Mouse (Mus musculus) heart, embryonic 15.5 days (tissue): ENCODE data around the gene Pfdn6. TPM values are rescaled to one million over a fixed set of nuclear protein-coding genes. Genes with fewer than 3 reads are reported as not detected.

Experiments used
- ATAC-seq: fragments of 200-750 bp; cut with Nextera tagmentation; replicated peaks from 2 replicates; pipeline ENCODE4 v1.8.0; 2017; ENCODE audit warnings: low read depth, moderate TSS enrichment; ENCODE audit not compliant: insufficient number of reproducible peaks, insufficient read depth, low FRiP score
- H3K27ac ChIP-seq: fragments of 300-500 bp; sonication (generic); 2 replicates; pipeline ENCODE4 v1.5.1; 2015; ENCODE audit warnings: mild to moderate bottlenecking, inconsistent platforms
- H3K27me3 ChIP-seq: fragments of 300-500 bp; sonication (generic); 2 replicates; pipeline ENCODE4 v1.6.1; 2015; ENCODE audit warnings: inconsistent platforms
- H3K36me3 ChIP-seq: fragments of 300-500 bp; sonication (generic); 2 replicates; pipeline ENCODE4 v1.6.1; 2015; ENCODE audit warnings: mild to moderate bottlenecking, inconsistent platforms
- H3K4me1 ChIP-seq: fragments of 300-500 bp; sonication (generic); replicated peaks from 2 replicates; pipeline ENCODE4 v1.6.1; 2015; ENCODE audit warnings: inconsistent platforms
- H3K4me2 ChIP-seq: fragments of 300-500 bp; sonication (generic); 2 replicates; pipeline ENCODE4 v1.6.1; 2015; ENCODE audit warnings: inconsistent platforms, mild to moderate bottlenecking, moderate library complexity
- H3K4me3 ChIP-seq: fragments of 300-500 bp; sonication (generic); 2 replicates; pipeline ENCODE4 v1.5.1; 2015; ENCODE audit warnings: mild to moderate bottlenecking, inconsistent platforms
- H3K9ac ChIP-seq: fragments of 300-500 bp; sonication (generic); 2 replicates; pipeline ENCODE4 v1.6.1; 2015; ENCODE audit warnings: mild to moderate bottlenecking, inconsistent platforms
- H3K9me3 ChIP-seq: fragments of 300-500 bp; sonication (generic); replicated peaks from 2 replicates; pipeline ENCODE4 v1.6.1; 2016; ENCODE audit warnings: inconsistent platforms
- WGBS: fragments of 180-500 bp; shearing (Covaris S2); methylation state at CpG from one replicate; pipeline ENCODE4 v1.1.7; 2015; ENCODE audit warnings: mixed read lengths; 5-methylcytosine and 5-hydroxymethylcytosine counted together
- polyA plus RNA-seq: library from polyadenylated mRNA; unstranded; fragments of >200 nt; fragmentation: Nextera tagmentation; extraction: Ambion mirVana; gene quantifications from 2 replicates; pipeline ENCODE4 v1.2.1, GENCODE M21; 2015

Gene Pfdn6
- polyA plus RNA-seq, 1 experiment from 2014 or later = 115 TPM

DNA sequence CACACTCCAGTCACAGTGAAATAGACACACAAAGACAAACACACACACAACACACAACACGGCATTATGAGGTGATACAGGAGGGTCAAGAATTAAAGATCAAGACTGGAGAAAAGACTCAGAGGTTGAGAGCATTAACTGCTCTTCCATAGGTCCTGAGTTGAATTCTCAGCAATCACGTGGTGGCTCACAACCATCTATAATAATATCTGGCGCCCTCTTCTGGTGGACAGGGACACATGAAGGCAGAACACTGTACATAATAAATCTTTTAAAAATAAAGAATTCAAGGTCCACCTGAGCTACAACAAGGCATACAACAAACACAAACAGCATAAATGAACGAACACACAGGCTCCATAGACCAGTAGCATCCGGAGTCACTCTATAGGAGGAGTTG is 28.8 kb upstream of the Pfdn6 start:
- Histone ChIP-seq H3K4me1 (no peaks in the 10 kb centered on the region), H3K4me3 (no peak overlapping the region), H3K27me3 (0 out of 2 replicates have a peak, but pooled peaks cover 2% of the 10 kb centered on the region), H3K9ac (no peak overlapping the region), H3K36me3 (peaks cover 13% of the 10 kb centered on the region; the same call in 1 of the 2 replicates), H3K4me2 (no peak overlapping the region), H3K9me3 (no peaks in the 10 kb centered on the region), H3K27ac (no peak overlapping the region)
- ATAC-seq = no peak; the same call in 1 of the 2 replicates
- 31% methylated on average over 5 of the region's 5 CpGs for WGBS

DNA sequence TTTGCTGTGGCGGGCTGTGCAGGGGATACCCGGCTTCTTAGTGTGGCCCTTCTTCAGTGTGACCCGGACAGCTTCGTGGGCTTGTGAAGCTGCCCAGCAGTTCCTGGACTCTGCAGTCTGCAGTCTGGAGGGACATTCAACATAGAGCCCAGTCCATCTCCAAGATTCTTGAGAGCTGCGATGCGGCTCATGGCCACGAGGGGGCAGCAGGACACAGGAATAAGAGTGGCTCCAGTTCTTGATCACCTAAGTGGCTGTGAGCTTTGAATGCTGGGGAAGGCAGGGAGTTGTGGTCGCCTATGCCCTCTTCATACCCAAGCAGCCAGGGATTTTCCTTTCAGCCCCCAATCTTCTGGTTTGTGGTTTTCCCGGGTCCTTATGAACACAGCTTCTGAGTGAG is 28.3 kb upstream of the Pfdn6 start:
- H3K9ac ChIP-seq = no peak overlapping the region
- no peak overlapping the region for H3K4me2 ChIP-seq
- H3K27ac ChIP-seq = no peak overlapping the region
- 0 out of 2 replicates have a peak, but pooled peaks cover 2% of the 10 kb centered on the region for H3K27me3 ChIP-seq
- no peaks in the 10 kb centered on the region for H3K4me1 ChIP-seq
- H3K4me3 ChIP-seq = no peak overlapping the region
- peaks cover 18% of the 10 kb centered on the region; the same call in 1 of the 2 replicates for H3K36me3 ChIP-seq
- no peaks in the 10 kb centered on the region for H3K9me3 ChIP-seq
- ATAC-seq = peak; percentile 64; the same call in 1 of the 2 replicates
- 0% methylated on average over 9 of the region's 9 CpGs for WGBS

DNA sequence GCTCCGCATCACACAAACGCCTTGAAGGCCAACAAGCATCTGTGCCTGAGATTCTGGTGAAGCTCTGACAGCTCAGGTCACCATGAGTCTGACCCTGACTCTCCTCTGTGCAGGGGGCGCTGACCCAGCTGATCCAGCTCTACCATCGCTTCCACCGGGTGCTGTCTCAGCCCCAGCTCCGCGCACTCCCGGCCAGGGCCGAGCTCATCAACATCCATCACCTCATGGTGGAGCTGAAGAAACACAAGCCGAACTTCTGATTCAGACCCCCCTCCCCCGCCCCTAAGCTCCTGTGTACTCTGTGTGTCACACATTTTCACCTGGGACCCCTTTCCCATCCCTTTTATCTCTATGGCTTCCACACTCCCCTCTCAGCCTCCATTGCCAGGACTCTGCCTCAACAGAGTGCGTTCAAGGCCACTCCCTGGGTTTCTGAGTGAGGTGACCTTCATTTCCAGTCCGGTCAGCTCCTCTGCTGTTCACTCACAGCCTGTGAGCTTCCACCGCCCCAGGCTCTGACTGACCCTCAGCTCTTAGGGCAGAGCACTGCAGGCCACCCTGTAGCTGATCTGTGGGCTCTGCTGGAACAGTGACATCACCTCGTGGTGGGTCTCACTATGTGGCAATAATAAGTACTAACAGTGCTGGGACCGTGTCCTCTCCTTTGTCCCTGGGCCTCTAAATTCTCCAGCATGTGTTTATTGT is 25.9 kb upstream of the Pfdn6 start:
- Histone ChIP-seq H3K4me3 (no peak overlapping the region), H3K27ac (no peak overlapping the region), H3K4me1 (no peaks in the 10 kb centered on the region), H3K9ac (no peak overlapping the region), H3K4me2 (no peak overlapping the region), H3K9me3 (no peaks in the 10 kb centered on the region), H3K27me3 (0 out of 2 replicates have a peak, but pooled peaks cover 2% of the 10 kb centered on the region), H3K36me3 (peaks cover 29% of the 10 kb centered on the region)
- 85% methylated on average over 16 of the region's 16 CpGs for WGBS
- no peak; the same call in 1 of the 2 replicates for ATAC-seq

DNA sequence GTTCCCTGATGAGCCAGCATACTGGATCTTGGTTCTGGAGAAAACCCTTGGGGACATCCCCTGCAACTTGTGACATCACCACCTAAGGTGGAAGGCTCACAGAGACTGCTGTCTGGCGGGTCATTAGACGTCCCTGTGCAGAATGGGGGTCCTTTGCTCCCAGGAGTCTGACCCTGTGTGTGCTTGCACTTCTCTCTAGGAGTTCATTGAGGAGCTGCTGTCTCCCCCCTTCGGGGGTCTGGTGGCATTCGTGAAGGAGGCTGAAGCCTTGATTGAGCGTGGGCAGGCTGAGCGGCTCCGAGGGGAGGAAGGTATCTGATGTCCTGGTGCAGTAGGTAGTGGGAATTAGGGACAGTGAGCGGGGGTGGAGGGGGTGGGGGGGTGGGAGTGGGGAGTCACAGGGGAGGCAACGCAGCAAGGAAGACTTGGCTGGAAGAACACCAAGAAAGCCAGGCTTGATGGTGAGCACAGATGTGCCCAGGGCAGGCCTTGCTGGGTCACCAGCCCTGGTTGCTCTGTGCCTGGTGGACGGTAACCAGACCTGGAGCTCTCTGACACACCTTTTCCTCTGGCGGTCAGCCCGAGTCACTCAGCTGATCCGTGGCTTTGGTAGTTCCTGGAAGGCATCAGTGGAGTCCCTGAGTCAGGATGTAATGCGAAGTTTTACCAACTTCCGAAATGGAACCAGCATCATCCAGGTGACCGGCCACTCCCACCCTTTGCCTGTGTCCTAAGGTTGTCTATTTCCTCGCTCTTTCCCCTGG is 25.1 kb upstream of the Pfdn6 start:
- H3K4me2 ChIP-seq = no peak overlapping the region
- H3K36me3 ChIP-seq = peaks cover 36% of the 10 kb centered on the region
- no peak for ATAC-seq
- no peaks in the 10 kb centered on the region for H3K9me3 ChIP-seq
- H3K9ac ChIP-seq = no peak overlapping the region
- H3K27me3 ChIP-seq = no peaks in the 10 kb centered on the region
- H3K4me1 ChIP-seq = no peaks in the 10 kb centered on the region
- H3K4me3 ChIP-seq = no peak overlapping the region
- no peak overlapping the region for H3K27ac ChIP-seq
- WGBS = 88% methylated on average over 17 of the region's 17 CpGs

DNA sequence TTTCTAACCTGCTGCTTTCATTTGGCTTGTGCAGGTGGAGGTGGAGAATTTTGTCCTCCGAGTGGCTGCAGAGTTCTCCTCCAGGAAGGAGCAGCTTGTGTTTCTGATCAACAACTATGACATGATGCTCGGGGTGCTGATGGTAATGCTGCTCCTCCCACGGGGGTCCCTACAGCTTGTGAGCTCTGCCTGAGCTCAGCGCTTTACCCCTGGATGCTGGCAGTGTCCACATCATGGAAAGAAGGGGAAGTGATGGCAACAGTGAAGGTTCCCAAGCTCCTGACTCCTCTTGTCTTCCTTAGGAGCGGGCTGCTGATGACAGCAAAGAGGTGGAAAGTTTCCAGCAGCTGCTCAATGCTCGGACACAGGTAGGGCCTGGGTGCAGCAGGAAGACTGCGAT is 22.7 kb upstream of the Pfdn6 start:
- Histone ChIP-seq H3K9me3 (no peaks in the 10 kb centered on the region), H3K9ac (no peak overlapping the region), H3K4me2 (no peak overlapping the region), H3K36me3 (peaks cover 53% of the 10 kb centered on the region), H3K4me3 (no peak overlapping the region), H3K27me3 (no peaks in the 10 kb centered on the region), H3K27ac (no peak overlapping the region), H3K4me1 (no peaks in the 10 kb centered on the region)
- ATAC-seq = no peak
- 92% methylated on average over 7 of the region's 7 CpGs for WGBS

DNA sequence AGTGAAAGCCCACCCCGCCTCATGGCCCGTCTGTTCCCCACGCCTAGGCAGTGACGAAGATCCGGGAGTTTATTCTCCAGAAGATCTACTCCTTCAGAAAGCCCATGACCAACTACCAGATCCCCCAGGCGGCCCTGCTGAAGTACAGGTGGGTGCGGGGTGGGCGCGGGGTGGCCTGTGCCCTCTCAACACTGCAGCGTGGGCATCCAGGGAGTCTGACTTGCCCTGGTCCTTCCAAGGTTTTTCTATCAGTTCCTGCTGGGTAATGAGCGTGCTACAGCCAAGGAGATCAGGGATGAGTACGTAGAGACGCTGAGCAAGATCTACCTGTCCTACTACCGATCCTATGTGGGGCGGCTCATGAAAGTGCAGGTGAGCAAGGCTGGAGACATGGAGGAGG is 19.8 kb upstream of the Pfdn6 start:
- H3K27me3 ChIP-seq = no peaks in the 10 kb centered on the region
- no peak overlapping the region for H3K27ac ChIP-seq
- no peak overlapping the region for H3K9ac ChIP-seq
- H3K4me3 ChIP-seq = no peak overlapping the region
- H3K4me2 ChIP-seq = no peak overlapping the region
- H3K36me3 ChIP-seq = peaks cover 45% of the 10 kb centered on the region
- 88% methylated on average over 15 of the region's 15 CpGs for WGBS
- ATAC-seq = no peak
- H3K4me1 ChIP-seq = peaks cover 6% of the 10 kb centered on the region
- H3K9me3 ChIP-seq = no peaks in the 10 kb centered on the region

DNA sequence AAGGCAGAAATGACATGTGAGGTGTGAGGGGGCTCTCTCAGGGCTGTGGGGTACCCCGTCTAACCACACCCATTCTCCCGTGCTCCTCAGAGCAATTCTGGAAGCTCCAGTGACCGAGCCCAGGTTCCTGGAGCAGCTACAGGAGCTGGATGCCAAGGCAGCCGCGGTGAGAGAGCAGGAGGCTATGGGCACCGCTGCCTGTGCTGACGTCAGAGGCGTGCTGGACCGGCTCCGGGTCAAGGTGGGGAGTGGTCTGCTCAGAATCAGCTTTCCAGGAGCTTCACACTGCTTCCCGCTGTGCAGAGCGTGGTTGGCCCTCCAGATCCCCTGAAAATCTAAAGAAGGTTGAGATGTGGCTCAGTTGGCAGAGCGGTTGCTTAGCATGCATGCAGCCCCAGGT is 19.0 kb upstream of the Pfdn6 start:
- no peak overlapping the region for H3K9ac ChIP-seq
- no peak overlapping the region for H3K4me2 ChIP-seq
- no peak for ATAC-seq
- WGBS = 93% methylated on average over 13 of the region's 13 CpGs
- H3K4me1 ChIP-seq = peaks cover 12% of the 10 kb centered on the region
- peaks cover 43% of the 10 kb centered on the region for H3K36me3 ChIP-seq
- H3K4me3 ChIP-seq = no peak overlapping the region
- no peaks in the 10 kb centered on the region for H3K9me3 ChIP-seq
- no peaks in the 10 kb centered on the region for H3K27me3 ChIP-seq
- no peak overlapping the region for H3K27ac ChIP-seq

DNA sequence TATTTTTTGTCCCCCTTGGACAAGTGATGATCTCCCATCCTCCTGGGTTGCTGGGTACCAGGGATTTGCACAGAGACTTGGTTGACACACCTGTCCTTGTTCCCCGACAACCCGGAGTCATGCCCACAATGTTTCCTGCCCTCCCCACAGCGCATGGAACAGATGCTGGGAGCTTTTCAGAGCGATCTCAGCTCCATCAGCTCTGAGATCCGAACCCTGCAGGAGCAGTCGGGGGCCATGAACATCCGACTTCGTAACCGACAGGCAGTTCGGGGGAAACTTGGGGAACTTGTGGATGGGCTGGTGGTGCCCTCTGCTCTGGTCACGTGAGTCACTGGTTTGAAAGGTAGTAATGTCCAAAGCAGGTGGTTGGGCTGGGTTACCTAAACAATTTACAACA is 18.3 kb upstream of the Pfdn6 start:
- Histone ChIP-seq H3K4me2 (no peak overlapping the region), H3K4me3 (no peak overlapping the region), H3K9me3 (no peaks in the 10 kb centered on the region), H3K9ac (no peak overlapping the region), H3K27me3 (no peaks in the 10 kb centered on the region), H3K36me3 (peaks cover 41% of the 10 kb centered on the region), H3K4me1 (peaks cover 19% of the 10 kb centered on the region), H3K27ac (no peak overlapping the region)
- no peak for ATAC-seq
- WGBS = 93% methylated on average over 11 of the region's 11 CpGs

DNA sequence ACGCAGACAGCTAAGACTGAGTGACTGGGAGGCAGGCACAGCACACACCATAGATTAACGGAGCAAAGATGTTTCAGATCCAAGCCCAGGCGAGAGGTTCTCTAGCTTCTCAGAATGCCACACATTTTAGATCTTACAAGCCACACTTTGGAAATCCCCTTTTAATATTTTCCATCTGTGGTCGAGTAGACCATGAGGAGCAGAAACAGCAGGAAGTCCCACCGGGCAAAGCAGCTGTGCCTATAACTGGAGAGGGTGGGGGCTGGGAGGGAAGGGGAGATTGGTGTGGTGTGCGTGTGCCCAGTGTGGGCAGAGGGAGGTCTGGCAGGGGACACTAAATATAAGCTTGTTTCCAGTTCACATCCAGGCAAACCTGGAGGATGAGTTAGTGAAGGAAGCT is 17.4 kb upstream of the Pfdn6 start:
- no peak overlapping the region for H3K27ac ChIP-seq
- H3K9ac ChIP-seq = no peak overlapping the region
- WGBS = 84% methylated on average over 6 of the region's 6 CpGs
- H3K36me3 ChIP-seq = peaks cover 41% of the 10 kb centered on the region
- no peaks in the 10 kb centered on the region for H3K27me3 ChIP-seq
- no peak overlapping the region for H3K4me3 ChIP-seq
- no peak overlapping the region for H3K4me2 ChIP-seq
- no peaks in the 10 kb centered on the region for H3K9me3 ChIP-seq
- no peak for ATAC-seq
- H3K4me1 ChIP-seq = peaks cover 28% of the 10 kb centered on the region

DNA sequence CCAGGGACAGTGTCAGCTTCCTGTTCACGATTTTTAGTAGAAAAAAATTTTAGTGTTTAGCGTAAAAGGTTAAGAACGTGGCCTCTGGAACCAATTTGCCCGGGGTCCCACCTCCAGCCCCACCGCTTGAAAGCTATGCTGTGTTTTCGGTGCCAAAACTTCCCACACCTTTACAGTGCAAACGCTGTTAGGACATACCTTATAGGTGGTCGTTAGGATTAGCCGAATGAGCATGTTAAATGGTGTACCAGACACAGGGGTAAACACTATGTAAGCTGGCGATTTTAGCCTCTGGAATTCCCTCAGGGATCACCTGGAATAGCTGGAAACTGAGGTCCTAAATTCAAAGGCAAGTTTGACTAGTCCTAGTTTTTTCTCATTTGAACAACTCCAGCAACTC is 16.2 kb upstream of the Pfdn6 start:
- Histone ChIP-seq H3K27me3 (no peaks in the 10 kb centered on the region), H3K36me3 (peaks cover 51% of the 10 kb centered on the region), H3K27ac (peak overlapping the region; percentile 87), H3K4me2 (peak overlapping the region; percentile 74), H3K9me3 (no peaks in the 10 kb centered on the region), H3K9ac (peak overlapping the region; percentile 72), H3K4me3 (peak overlapping the region; percentile 84), H3K4me1 (peaks cover 38% of the 10 kb centered on the region)
- 6% methylated on average over 10 of the region's 10 CpGs for WGBS
- ATAC-seq = no peak

DNA sequence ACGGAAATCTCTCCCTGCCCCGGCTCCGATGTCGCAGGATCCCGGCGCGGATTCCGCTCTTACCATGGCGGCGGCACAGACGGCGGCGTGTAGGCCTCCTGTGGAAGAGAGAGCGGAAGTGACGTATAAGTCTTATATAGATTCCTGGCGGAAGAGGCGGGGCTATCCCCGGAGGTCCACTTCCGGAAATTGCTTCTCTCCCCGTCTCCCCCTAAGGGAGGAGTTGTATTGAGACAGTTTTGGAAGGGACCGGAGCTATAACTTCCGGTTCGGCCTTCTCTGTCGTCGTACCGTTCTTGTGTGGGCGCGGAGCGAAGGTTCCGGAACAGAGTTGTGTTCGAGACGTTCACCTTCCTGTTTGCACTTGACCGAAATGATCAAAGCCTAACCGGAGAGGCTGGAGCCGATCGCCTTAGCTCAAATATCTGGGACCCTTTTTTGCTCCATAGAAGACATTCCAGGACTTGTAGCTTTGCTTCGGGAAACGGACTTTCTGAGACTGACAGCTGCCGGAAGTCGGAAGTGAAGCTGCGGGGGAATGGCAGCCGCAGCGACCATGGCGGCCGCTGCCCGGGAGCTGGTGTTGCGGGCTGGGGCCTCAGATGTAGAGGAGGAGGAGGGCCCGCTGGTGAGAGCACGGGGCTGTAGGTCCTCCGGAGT is 15.5 kb upstream of the Pfdn6 start, which contains the start of the genes Vps52 and Rps18:
Gene Vps52, plus strand, starts transcription at position 258 of the 660 bp plus-strand sequence.
Gene Rps18, minus strand, starts transcription at position 447 of the 660 bp plus-strand sequence.
- WGBS = under 1% methylated on average over 50 of the region's 50 CpGs
- H3K27me3 ChIP-seq = no peaks in the 10 kb centered on the region
- peaks cover 46% of the 10 kb centered on the region for H3K36me3 ChIP-seq
- peak within 1 kb of the TSS; percentile 74 for H3K4me2 ChIP-seq
- H3K4me3 ChIP-seq = peak within 1 kb of the TSS; percentile 84
- peak; percentile 88 for ATAC-seq
- H3K4me1 ChIP-seq = peaks cover 44% of the 10 kb centered on the region
- H3K27ac ChIP-seq = peak within 1 kb of the TSS; percentile 87
- H3K9ac ChIP-seq = peak within 1 kb of the TSS; percentile 91
- H3K9me3 ChIP-seq = no peaks in the 10 kb centered on the region
